Mouse (Mus musculus): Measurements from ENCODE around the gene Gm20777.
A peak's percentile ranks its signal among the peaks of the same experiment; 100 is the strongest.
"Not testable (repeated sequence)": the region's sequence is repeated elsewhere in the genome, so short reads cannot be mapped to it uniquely, and the experiment has no call there.

The Gm20777 gene

GRCm38 (mm10) chrY:10752350-10752749 lies at the start of gene Gm20777:
Gm20777 (minus strand) TSS chrY:10752450.
- DNase-seq = not testable (repeated sequence)

GRCm38 (mm10) chrY:10709551-10709950 lies 42.7 kb downstream of the Gm20777 start:
- DNase-seq = peak; percentile 5 to 11

DNA sequence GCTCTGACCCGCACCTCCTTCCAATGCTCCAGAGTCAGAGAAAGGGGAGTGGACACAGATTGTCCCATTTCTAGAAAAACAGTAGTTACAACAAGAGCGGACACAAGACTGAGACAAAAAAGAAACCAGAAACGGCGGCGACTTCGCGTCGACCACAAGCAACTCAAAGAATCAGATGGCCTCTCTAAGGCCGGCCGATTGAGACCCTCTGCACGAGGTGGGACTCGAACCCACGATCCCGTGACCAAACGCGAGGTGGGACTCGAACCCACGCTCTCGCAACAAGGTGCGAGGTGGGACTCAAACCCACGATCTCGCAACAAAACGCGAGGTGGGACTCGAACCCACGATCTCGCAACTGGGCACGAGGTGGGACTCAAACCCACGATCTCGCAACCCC lies 43.5 kb downstream of the Gm20777 start:
- DNase-seq = not testable (repeated sequence)

DNA sequence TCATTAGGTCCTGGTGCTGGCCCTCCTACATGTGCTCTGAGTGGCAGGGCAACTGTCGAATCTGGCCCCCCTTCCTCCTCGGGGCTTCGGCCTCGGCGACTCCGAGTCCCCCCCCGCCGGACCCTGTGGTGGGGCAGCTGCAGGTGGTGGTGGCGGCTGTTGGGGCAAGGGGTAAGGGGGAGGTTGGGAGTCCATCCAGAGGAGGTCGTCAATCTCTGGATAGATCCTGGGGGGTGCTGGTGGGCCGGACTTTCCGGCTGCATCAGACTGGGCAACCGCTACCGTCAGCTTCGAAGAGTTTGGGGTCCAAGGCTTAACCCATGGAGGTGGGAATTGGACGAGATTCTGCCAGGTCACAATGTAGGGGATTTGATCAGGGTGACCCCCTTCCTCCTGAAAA lies 44.0 kb downstream of the Gm20777 start:
- peak in 1 of 2 experiments; percentile 2 for DNase-seq

GRCm38 (mm10) chrY:10706686-10707085 lies 45.6 kb downstream of the Gm20777 start:
- DNase-seq = not testable (repeated sequence)

All from cerebellum, postnatal 25 days (tissue).